Mouse (Mus musculus): Measurements from ENCODE around the gene Cntn2.

Cntn2 gene

GRCm38 (mm10) chr1:132530631-132531191, 12.3 kb downstream of the Cntn2 start:
- CTCF ChIA-PET = interaction anchor here in 3 of 4 experiments (0.6 to 1.9 kb wide), 5 partner anchors 10 to 90 kb away, joined by 3 to 6 read pairs (median 3); no protein-coding TSS in a partner anchor
- POLR2A ChIA-PET = interaction anchor here in 2 of 4 experiments (0.7 to 1.9 kb wide), 3 partner anchors 9 to 53 kb away, joined by 3 to 8 read pairs (median 3); no protein-coding TSS in a partner anchor

- POLR2A ChIA-PET = interaction anchor here in 3 of 4 experiments (0.6 to 1.5 kb wide), 4 partner anchors 8 to 110 kb away, joined by 3 read pairs; no protein-coding TSS in a partner anchor
- CTCF ChIA-PET = interaction anchor here in 3 of 4 experiments (0.6 to 1.5 kb wide), 5 partner anchors 8 to 268 kb away, joined by 3 to 8 read pairs (median 5); no protein-coding TSS in a partner anchor
These were observed 14.3 kb downstream of the Cntn2 start for GRCm38 (mm10) chr1:132528647-132529334.

- ChIA-PET CTCF (interaction anchor here (0.6 to 3.2 kb wide), 6 partner anchors 8 to 268 kb away, joined by 3 to 48 read pairs (median 6); no protein-coding TSS in a partner anchor), POLR2A (interaction anchor here in 2 of 4 experiments (1.1 to 1.5 kb wide), 3 partner anchors 7 to 40 kb away, joined by 3 read pairs; no protein-coding TSS in a partner anchor)
These were observed 15.0 kb downstream of the Cntn2 start for GRCm38 (mm10) chr1:132528071-132528470.

- CTCF ChIA-PET = interaction anchor here (0.5 to 3.3 kb wide), 82 partner anchors 8 to 562 kb away, joined by 3 to 68 read pairs (median 4); partner anchors contain the start of genes Cntn2 (in 1 of the 4), Klhdc8a (in 1 of the 4), Nfasc (in 1 of the 4) and Tmem81 (in 1 of the 4)
- POLR2A ChIA-PET = interaction anchor here in 3 of 4 experiments (0.7 to 1.6 kb wide), 11 partner anchors 12 to 99 kb away, joined by 3 to 6 read pairs (median 4); no protein-coding TSS in a partner anchor
These were observed 17.2 kb downstream of the Cntn2 start for GRCm38 (mm10) chr1:132525832-132526231.

- CTCF ChIA-PET = interaction anchor here in 1 of 4 experiments (1.0 to 3.3 kb wide), 6 partner anchors 10 to 88 kb away, joined by 3 to 59 read pairs (median 8); no protein-coding TSS in a partner anchor
- POLR2A ChIA-PET = interaction anchor here in 1 of 4 experiments (0.5 to 8.1 kb wide), 2 partner anchors 15 to 142 kb away, joined by 3 to 68 read pairs; partner anchors contain the start of gene Tmem81
These were observed 19.1 kb downstream of the Cntn2 start for GRCm38 (mm10) chr1:132523920-132524319.

GRCm38 (mm10) chr1:132523048-132523447, 20.0 kb downstream of the Cntn2 start:
- ChIA-PET CTCF (interaction anchor here in 3 of 4 experiments (0.5 to 4.2 kb wide), 10 partner anchors 18 to 352 kb away, joined by 3 to 54 read pairs (median 5); no protein-coding TSS in a partner anchor), POLR2A (interaction anchor here in 1 of 4 experiments (0.7 to 8.1 kb wide), 4 partner anchors 14 to 73 kb away, joined by 3 to 68 read pairs (median 6); partner anchors contain the start of gene Tmem81)

- ChIA-PET CTCF (interaction anchor here (0.5 to 4.2 kb wide), 157 partner anchors 8 to 847 kb away, joined by 3 to 54 read pairs (median 4); partner anchors contain the start of genes Cntn2 (in 2 of the 4), Dstyk (in 2 of the 4), Rbbp5 (in 2 of the 4) and Cdk18 (in 1 of the 4)), POLR2A (interaction anchor here in 3 of 4 experiments (0.5 to 8.1 kb wide), 57 partner anchors 8 to 993 kb away, joined by 3 to 68 read pairs (median 3); partner anchors contain the start of genes Tmem81 (in 3 of the 3), Dstyk (in 2 of the 3), Rbbp5 (in 2 of the 3) and Cntn2 (in 1 of the 3))
These were observed 22.3 kb downstream of the Cntn2 start for GRCm38 (mm10) chr1:132520764-132521163.

- ChIA-PET CTCF (interaction anchor here (0.5 to 4.2 kb wide), 42 partner anchors 8 to 692 kb away, joined by 3 to 54 read pairs (median 8); partner anchors contain the start of genes Rbbp5 (in 2 of the 4), Dstyk (in 1 of the 4), Tmcc2 (in 1 of the 4) and Tmem81 (in 1 of the 4)), POLR2A (interaction anchor here in 3 of 4 experiments (0.7 to 8.1 kb wide), 16 partner anchors 11 to 362 kb away, joined by 3 to 68 read pairs (median 4); partner anchors contain the start of genes Tmem81 (in 2 of the 3) and Rbbp5 (in 1 of the 3))
These were observed 23.3 kb downstream of the Cntn2 start for GRCm38 (mm10) chr1:132519734-132520133.

GRCm38 (mm10) chr1:132518621-132519020, 24.4 kb downstream of the Cntn2 start:
- ChIA-PET POLR2A (interaction anchor here in 1 of 4 experiments (0.7 to 8.1 kb wide), 4 partner anchors 10 to 441 kb away, joined by 3 to 68 read pairs (median 5); partner anchors contain the start of gene Tmem81), CTCF (interaction anchor here in 3 of 4 experiments (0.5 to 2.4 kb wide), 5 partner anchors 9 to 163 kb away, joined by 3 to 10 read pairs (median 3); no protein-coding TSS in a partner anchor)

GRCm38 (mm10) chr1:132516776-132517175, 26.3 kb downstream of the Cntn2 start:
- CTCF ChIA-PET = interaction anchor here in 1 of 4 experiments (1.3 to 2.4 kb wide), 2 partner anchors 9 to 92 kb away, joined by 4 to 10 read pairs; no protein-coding TSS in a partner anchor

GRCm38 (mm10) chr1:132515339-132515738, 27.7 kb downstream of the Cntn2 start:
- ChIA-PET CTCF (interaction anchor here in 1 of 4 experiments (0.6 to 1.3 kb wide), 2 partner anchors 8 to 1716 kb away, joined by 3 to 4 read pairs; no protein-coding TSS in a partner anchor), POLR2A (interaction anchor here in 1 of 4 experiments (1.9 kb wide), 1 partner anchor 18 kb away, joined by 5 read pairs; no protein-coding TSS in a partner anchor)

More at GRCm38 (mm10) chr1:132516776-132517175, 26.3 kb downstream of the Cntn2 start:
- POLR2A ChIA-PET = interaction anchor here in 2 of 4 experiments (0.6 to 8.1 kb wide), 5 partner anchors 8 to 46 kb away, joined by 3 to 68 read pairs (median 4); partner anchors contain the start of genes Rbbp5 (in 1 of the 2) and Tmem81 (in 1 of the 2)

- POLR2A ChIA-PET = interaction anchor here in 3 of 4 experiments (0.6 to 9.5 kb wide), 15 partner anchors 8 to 122 kb away, joined by 3 to 68 read pairs (median 5); partner anchors contain the start of genes Rbbp5 (in 1 of the 3) and Tmcc2 (in 1 of the 3)
- CTCF ChIA-PET = interaction anchor here (0.6 to 4.5 kb wide), 9 partner anchors 8 to 456 kb away, joined by 3 to 29 read pairs (median 6); no protein-coding TSS in a partner anchor
These were observed 30.9 kb downstream of the Cntn2 start for GRCm38 (mm10) chr1:132512106-132512505.

GRCm38 (mm10) chr1:132511521-132511920, 31.5 kb downstream of the Cntn2 start:
- ChIA-PET CTCF (interaction anchor here (1.1 to 4.5 kb wide), 5 partner anchors 9 to 71 kb away, joined by 6 to 29 read pairs (median 9); no protein-coding TSS in a partner anchor), POLR2A (interaction anchor here in 3 of 4 experiments (0.9 to 9.5 kb wide), 15 partner anchors 8 to 40 kb away, joined by 3 to 68 read pairs (median 5); partner anchors contain the start of gene Rbbp5 (in 1 of the 3))

- POLR2A ChIA-PET = interaction anchor here in 3 of 4 experiments (0.6 to 9.5 kb wide), 8 partner anchors 8 to 71 kb away, joined by 3 to 68 read pairs (median 3); no protein-coding TSS in a partner anchor
- CTCF ChIA-PET = interaction anchor here (0.6 to 4.5 kb wide), 7 partner anchors 9 to 704 kb away, joined by 3 to 29 read pairs (median 4); no protein-coding TSS in a partner anchor
These were observed 33.3 kb downstream of the Cntn2 start for GRCm38 (mm10) chr1:132509771-132510170.

GRCm38 (mm10) chr1:132506656-132507055, 36.4 kb downstream of the Cntn2 start:
- CTCF ChIA-PET = interaction anchor here in 3 of 4 experiments (0.6 to 4.1 kb wide), 7 partner anchors 9 to 102 kb away, joined by 3 to 21 read pairs (median 4); no protein-coding TSS in a partner anchor
- POLR2A ChIA-PET = interaction anchor here (0.5 to 9.6 kb wide), 15 partner anchors 9 to 848 kb away, joined by 3 to 68 read pairs (median 6); partner anchors contain the start of gene Rbbp5 (in 2 of the 4)

- ChIA-PET CTCF (interaction anchor here in 3 of 4 experiments (0.6 to 4.1 kb wide), 5 partner anchors 10 to 65 kb away, joined by 3 to 21 read pairs (median 8); no protein-coding TSS in a partner anchor), POLR2A (interaction anchor here (0.5 to 9.6 kb wide), 15 partner anchors 9 to 367 kb away, joined by 3 to 68 read pairs (median 6); partner anchors contain the start of gene Rbbp5 (in 2 of the 4))
These were observed 37.0 kb downstream of the Cntn2 start, which contains the start of gene Tmem81 for GRCm38 (mm10) chr1:132506058-132506457. Tmem81 (plus strand) TSS chr1:132506230.
